Mouse (Mus musculus) CH12.LX (cell line): ENCODE data around the gene Arl4c.

Source experiments
- CTCF ChIP-seq, 2 experiments: IDR thresholded peaks in 1 of 2; conservative IDR thresholded peaks in 1 of 2; 2 replicates each; pipeline ENCODE4 v1.5.1; 2011 to 2012; ENCODE audit warnings: low read depth in 2 of 2, low read length in 2 of 2, improper control_type of control experiment in 1 of 2, inconsistent platforms in 1 of 2, mild to moderate bottlenecking in 1 of 2, moderate library complexity in 1 of 2
- E2F4 ChIP-seq: IDR thresholded peaks from 2 replicates; pipeline ENCODE4 v1.6.1; 2011; ENCODE audit warnings: low read depth, low read length, improper control_type of control experiment; ENCODE audit not compliant: insufficient replicate concordance
- POLR2A ChIP-seq: IDR thresholded peaks from 2 replicates; pipeline ENCODE4 v1.6.1; 2011; ENCODE audit warnings: low read depth, mild to moderate bottlenecking, improper control_type of control experiment, low read length
- UBTF ChIP-seq: IDR thresholded peaks from 2 replicates; pipeline ENCODE4 v1.6.1; 2012; ENCODE audit warnings: low read depth, mild to moderate bottlenecking, inconsistent platforms, low read length, improper control_type of control experiment, moderate library complexity

DNA sequence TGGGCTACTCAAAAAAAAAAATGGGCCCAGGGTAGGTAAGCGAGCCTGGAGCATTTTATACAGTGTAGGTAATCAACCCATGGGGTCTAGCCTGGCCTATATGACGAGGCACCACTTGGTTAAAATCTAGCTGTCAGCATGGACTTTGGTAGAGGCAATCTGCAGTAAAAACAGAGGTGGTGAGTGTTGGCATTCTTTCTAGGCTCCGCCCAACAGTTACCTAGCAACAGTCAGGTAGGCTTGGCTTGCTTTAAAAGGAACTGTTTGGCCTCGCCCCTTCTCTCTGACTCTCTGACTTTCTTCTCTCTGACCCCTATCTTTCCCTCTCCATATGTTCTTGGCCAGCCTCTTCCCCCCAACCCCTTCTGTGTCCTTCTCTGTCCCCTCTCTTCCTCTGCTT lies 63.4 kb downstream of the Arl4c start:
- TF ChIP-seq POLR2A (no peak), CTCF (conservative IDR thresholded peaks at IDR 0.05 in 1 of 2, IDR thresholded peaks at IDR 0.05 in 1 of 2; ENCODE audit: low read depth in 2 of 2, low read length in 2 of 2) (no peak), E2F4 (no peak), UBTF (no peak)
